Mouse (Mus musculus): ENCODE measurements around the gene Gm17359.
"Not testable (repeated sequence)": the region's sequence is repeated elsewhere in the genome, so short reads cannot be mapped to it uniquely, and the experiment has no call there.

The Gm17359 gene

GRCm38 (mm10) chr3:79416944-79417680 lies 80.7 kb downstream of the Gm17359 start:
- no peak for DNase-seq

- no peak for DNase-seq
Measured at GRCm38 (mm10) chr3:79418921-79419320, 82.5 kb downstream of the Gm17359 start.

- DNase-seq: no peak
Measured at GRCm38 (mm10) chr3:79425441-79425840, 89.0 kb downstream of the Gm17359 start.

- DNase-seq: no peak
Measured at GRCm38 (mm10) chr3:79433593-79433992, 97.1 kb downstream of the Gm17359 start.

- no peak for DNase-seq
Measured at GRCm38 (mm10) chr3:79434436-79434835, 98.0 kb downstream of the Gm17359 start.

GRCm38 (mm10) chr3:79434985-79435384 lies 98.5 kb downstream of the Gm17359 start:
- no peak for DNase-seq

GRCm38 (mm10) chr3:79436186-79436585 lies 99.7 kb downstream of the Gm17359 start:
- no peak for DNase-seq

- no peak for DNase-seq
Measured at GRCm38 (mm10) chr3:79438276-79438675, 101.8 kb downstream of the Gm17359 start.

- peak; percentile 70 for DNase-seq
Measured at GRCm38 (mm10) chr3:79440976-79441491, 104.6 kb downstream of the Gm17359 start.

GRCm38 (mm10) chr3:79443850-79444249 lies 107.4 kb downstream of the Gm17359 start:
- no peak for DNase-seq

GRCm38 (mm10) chr3:79445041-79445440 lies 108.6 kb downstream of the Gm17359 start:
- DNase-seq: no peak

GRCm38 (mm10) chr3:79446124-79446523 lies 109.7 kb downstream of the Gm17359 start:
- DNase-seq: no peak

GRCm38 (mm10) chr3:79446648-79447047 lies 110.2 kb downstream of the Gm17359 start:
- not testable (repeated sequence) for DNase-seq

- DNase-seq: no peak
Measured at GRCm38 (mm10) chr3:79448421-79448820, 112.0 kb downstream of the Gm17359 start.

- DNase-seq: no peak
Measured at GRCm38 (mm10) chr3:79449361-79449760, 112.9 kb downstream of the Gm17359 start.

- DNase-seq: no peak
Measured at GRCm38 (mm10) chr3:79452696-79453263, 116.3 kb downstream of the Gm17359 start.

- DNase-seq: no peak
Measured at GRCm38 (mm10) chr3:79455761-79456160, 119.3 kb downstream of the Gm17359 start.

- no peak for DNase-seq
Measured at GRCm38 (mm10) chr3:79458651-79459275, 122.3 kb downstream of the Gm17359 start.

- no peak for DNase-seq
Measured at GRCm38 (mm10) chr3:79469440-79469839, 133.0 kb downstream of the Gm17359 start.

- DNase-seq: no peak
Measured at GRCm38 (mm10) chr3:79472362-79472761, 135.9 kb downstream of the Gm17359 start.

- DNase-seq: no peak
Measured at GRCm38 (mm10) chr3:79474911-79475310, 138.4 kb downstream of the Gm17359 start.

GRCm38 (mm10) chr3:79475980-79476379 lies 139.5 kb downstream of the Gm17359 start:
- peak; percentile 41 for DNase-seq

GRCm38 (mm10) chr3:79478400-79478799 lies 141.9 kb downstream of the Gm17359 start:
- DNase-seq: no peak

- DNase-seq: no peak
Measured at GRCm38 (mm10) chr3:79478880-79479279, 142.4 kb downstream of the Gm17359 start.
